Mouse (Mus musculus) CD4-positive helper T cell, adult 2 months (primary cell): ENCODE measurements around the gene Cfap221.

Experiments used
- DNase-seq: peaks from one replicate; pipeline ENCODE4 v3.0.0-alpha.2; 2012; ENCODE audit warnings: low read depth, missing footprints, low spot score

Cfap221 gene

DNA sequence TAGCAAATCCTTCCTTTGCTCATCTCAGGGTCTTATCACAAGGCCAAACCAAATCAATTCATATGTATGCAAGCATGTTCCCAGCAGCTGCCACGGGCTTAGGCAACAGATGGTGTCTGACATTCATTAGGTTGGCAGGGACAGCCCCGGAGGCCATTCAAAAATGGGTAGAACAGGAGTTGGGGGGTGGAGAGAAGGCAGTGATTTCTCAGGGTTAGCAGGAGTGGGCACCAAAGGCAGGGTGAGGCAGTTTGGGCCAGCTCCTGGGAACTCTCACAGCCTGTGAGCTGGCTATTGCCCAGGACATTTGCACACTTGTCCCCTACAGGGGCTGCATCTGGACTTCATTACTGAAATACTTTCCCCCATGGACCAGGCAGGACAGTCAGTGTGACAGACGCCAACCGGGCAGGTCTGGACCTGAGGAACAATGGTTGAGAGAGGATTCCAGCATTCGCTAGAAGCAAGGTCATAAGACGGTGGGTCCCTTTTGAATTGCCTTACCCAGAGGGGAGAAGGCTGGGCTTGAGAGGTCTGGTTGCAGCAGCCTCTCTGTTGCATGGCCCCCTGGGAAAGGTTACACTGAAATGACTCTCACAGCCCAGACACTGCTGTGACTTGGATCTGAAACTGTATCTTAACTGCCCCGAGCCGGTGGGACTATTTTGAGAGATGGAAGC is 94.3 kb downstream of the Cfap221 start:
- no peak for DNase-seq

GRCm38 (mm10) chr1:119899195-119900123 is 97.6 kb downstream of the Cfap221 start:
- DNase-seq, result no peak

GRCm38 (mm10) chr1:119894936-119895335 is 102.1 kb downstream of the Cfap221 start:
- peak; percentile 61 for DNase-seq

DNA sequence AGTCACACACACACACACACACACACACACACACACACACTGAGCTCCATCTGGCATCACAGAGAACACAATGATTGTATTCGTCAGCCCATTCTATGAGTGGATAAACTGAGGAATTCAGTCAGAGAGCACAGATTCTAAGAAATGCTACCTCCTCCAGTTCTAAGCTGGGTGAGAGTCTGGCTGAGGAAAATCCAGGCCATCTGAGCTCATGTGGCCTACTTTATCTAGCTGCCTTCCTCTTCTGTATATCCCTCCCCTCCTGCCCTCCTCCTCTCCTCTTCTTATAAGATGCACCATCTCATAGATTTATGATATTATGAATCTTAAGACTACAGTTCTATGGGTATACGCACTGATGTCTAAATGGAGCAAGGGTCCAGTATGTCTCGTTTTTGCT is 103.4 kb downstream of the Cfap221 start:
- no peak for DNase-seq

DNA sequence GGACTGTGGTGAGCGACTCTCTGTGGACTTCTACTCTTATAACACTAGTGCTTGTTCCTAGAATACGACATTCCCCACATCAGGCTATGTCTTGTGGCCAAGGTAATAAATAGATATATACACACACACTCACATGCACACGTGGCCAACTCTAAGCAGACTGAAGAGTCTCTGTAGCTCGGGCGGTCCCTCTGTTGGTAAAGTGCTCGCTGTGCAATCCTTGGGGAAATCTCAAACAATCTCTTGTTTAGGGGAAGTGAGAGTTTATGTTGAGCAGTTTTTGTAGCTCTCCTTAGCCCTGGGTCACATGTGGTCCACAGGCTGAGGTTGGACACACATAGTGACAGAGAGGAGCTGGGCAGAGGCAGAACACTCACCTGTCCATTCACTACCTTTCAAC is 104.1 kb downstream of the Cfap221 start:
- DNase-seq, result no peak

- DNase-seq, result no peak
Observed at GRCm38 (mm10) chr1:119891865-119892264, 105.2 kb downstream of the Cfap221 start.

DNA sequence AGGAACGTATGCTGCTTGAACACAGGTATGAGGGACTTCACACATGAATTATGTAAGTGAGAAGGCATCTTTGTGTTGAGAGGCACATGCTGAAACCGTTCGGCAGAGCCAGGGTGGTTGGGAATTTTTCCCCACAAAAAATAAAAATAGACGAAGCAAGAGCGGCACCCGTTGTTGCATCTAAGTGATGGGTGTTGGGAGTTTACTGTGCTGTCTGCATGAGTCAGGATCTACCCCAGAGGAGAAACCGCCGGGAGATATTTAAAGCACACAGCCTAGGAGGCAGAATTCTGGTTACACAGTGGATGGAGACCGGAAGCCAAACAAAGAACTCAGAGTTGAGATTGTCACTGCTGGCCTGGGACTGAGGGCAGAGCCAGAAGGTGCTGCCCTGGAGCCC is 105.9 kb downstream of the Cfap221 start:
- DNase-seq, result no peak

DNA sequence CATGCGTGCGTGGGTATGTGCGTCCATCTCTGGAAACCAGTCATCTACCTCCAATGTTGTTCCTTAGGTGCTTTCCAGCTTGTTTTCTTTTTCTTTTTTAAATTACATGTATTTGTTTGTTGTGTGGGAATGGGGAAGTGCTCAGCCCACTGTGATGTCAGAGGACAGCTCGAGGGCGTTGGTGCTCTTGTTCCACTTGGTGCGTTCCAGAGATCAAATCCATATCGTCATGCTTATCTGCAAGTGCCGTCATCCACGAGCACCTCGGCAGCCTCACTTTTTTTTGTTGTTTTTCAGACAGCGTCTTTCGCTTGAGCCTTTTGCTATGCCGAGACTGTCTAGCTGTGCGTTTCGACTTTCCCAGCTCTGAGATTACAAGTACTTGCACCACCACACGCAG is 107.7 kb downstream of the Cfap221 start:
- no peak for DNase-seq

DNA sequence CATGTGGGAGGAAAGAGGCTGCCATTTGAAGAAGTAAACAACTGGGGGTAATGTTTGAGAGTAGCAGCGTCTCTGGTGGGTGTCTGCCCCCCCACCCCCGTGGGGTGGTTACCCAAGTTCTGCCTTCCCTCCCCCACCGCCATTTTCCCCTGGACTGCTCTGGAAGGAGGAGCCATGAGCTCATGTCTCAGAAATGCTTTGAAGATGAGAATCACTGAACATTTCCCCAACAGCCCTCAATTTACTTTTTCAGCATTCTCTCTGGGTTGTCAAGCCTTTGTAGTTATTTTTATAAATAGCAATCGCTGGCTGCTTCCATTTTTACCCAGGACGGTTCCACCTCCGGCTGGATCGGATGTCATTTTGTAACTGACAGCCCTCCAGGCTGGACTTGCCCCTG is 110.7 kb downstream of the Cfap221 start:
- no peak for DNase-seq

DNA sequence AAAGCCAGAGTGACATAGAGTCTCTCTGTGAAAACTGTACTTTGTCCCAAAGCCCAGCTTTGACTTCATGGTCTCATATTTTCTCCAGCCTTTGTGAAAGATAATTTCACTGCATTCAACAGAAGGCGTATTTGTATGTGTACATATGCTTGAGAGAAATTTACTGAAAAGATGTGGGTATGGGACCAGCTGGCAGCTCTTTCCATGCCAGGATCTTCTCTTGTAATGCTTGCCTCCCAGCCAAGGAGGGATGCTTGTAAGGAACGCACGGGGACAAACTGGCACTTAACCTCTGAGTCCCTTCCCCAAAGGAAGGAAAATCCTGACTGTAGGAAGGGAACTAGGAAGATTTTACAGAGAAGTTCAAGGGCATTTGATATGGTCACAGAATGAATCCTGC is 112.8 kb downstream of the Cfap221 start:
- DNase-seq, result no peak

GRCm38 (mm10) chr1:119878909-119879308 is 118.1 kb downstream of the Cfap221 start:
- DNase-seq, result no peak

GRCm38 (mm10) chr1:119877469-119877868 is 119.6 kb downstream of the Cfap221 start:
- no peak for DNase-seq
